Mouse (Mus musculus) midbrain, embryonic 11.5 days (tissue): ENCODE data around the gene Wrnip1. TPM values are rescaled to one million over a fixed set of nuclear protein-coding genes. Genes with fewer than 3 reads are reported as not detected.

ENCODE experiments used
- ATAC-seq: fragments of 200-750 bp; cut with Nextera tagmentation; 2 replicates; pipeline ENCODE4 v1.8.0; 2017; ENCODE audit warnings: moderate TSS enrichment, moderate library complexity; ENCODE audit not compliant: low FRiP score
- DNase-seq: peaks from one replicate; pipeline ENCODE4 v3.0.0; 2015; ENCODE audit warnings: low spot score; ENCODE audit errors: missing footprints
- H3K27ac ChIP-seq: fragments of 300-500 bp; sonication (generic); 2 replicates; pipeline ENCODE4 v1.5.1; 2014; ENCODE audit warnings: low read depth, low read length
- H3K27me3 ChIP-seq: fragments of 300-500 bp; sonication (generic); 2 replicates; pipeline ENCODE4 v1.6.1; 2014; ENCODE audit warnings: mild to moderate bottlenecking, low read length, moderate library complexity, mixed read lengths; ENCODE audit not compliant: control insufficient read depth, insufficient read depth
- H3K36me3 ChIP-seq: fragments of 300-500 bp; sonication (generic); 2 replicates; pipeline ENCODE4 v1.6.1; 2014; ENCODE audit warnings: mild to moderate bottlenecking, low read length, moderate library complexity, mixed read lengths; ENCODE audit not compliant: control insufficient read depth, insufficient read depth
- H3K4me1 ChIP-seq: fragments of 300-500 bp; sonication (generic); 2 replicates; pipeline ENCODE4 v1.6.1; 2014; ENCODE audit warnings: low read length; ENCODE audit not compliant: control insufficient read depth, insufficient read depth
- H3K4me2 ChIP-seq: fragments of 300-500 bp; sonication (generic); 2 replicates; pipeline ENCODE4 v1.6.1; 2014; ENCODE audit warnings: mild to moderate bottlenecking, moderate library complexity
- H3K4me3 ChIP-seq: fragments of 300-500 bp; sonication (generic); 2 replicates; pipeline ENCODE4 v1.5.1; 2014; ENCODE audit warnings: low read depth, low read length
- H3K9ac ChIP-seq: fragments of 300-500 bp; sonication (generic); 2 replicates; pipeline ENCODE4 v1.6.1; 2014; ENCODE audit warnings: low read length
- H3K9me3 ChIP-seq: fragments of 300-500 bp; sonication (generic); 2 replicates; pipeline ENCODE4 v1.6.1; 2016; ENCODE audit warnings: low read length; ENCODE audit not compliant: control insufficient read depth
- WGBS: fragments of 180-500 bp; shearing (Covaris S2); extraction: QIAGEN DNeasy Blood & Tissue Kit; methylation state at CpG from one replicate; pipeline ENCODE4 v1.1.7; 2014; 5-methylcytosine and 5-hydroxymethylcytosine counted together
- polyA plus RNA-seq: library from polyadenylated mRNA; unstranded; fragments of >200 nt; fragmentation: Nextera tagmentation; extraction: Ambion mirVana; gene quantifications from 2 replicates; pipeline ENCODE4 v1.2.1, GENCODE M21; 2014

Gene Wrnip1
- polyA plus RNA-seq: 14.3 and 17.2 TPM in 2 replicates

DNA sequence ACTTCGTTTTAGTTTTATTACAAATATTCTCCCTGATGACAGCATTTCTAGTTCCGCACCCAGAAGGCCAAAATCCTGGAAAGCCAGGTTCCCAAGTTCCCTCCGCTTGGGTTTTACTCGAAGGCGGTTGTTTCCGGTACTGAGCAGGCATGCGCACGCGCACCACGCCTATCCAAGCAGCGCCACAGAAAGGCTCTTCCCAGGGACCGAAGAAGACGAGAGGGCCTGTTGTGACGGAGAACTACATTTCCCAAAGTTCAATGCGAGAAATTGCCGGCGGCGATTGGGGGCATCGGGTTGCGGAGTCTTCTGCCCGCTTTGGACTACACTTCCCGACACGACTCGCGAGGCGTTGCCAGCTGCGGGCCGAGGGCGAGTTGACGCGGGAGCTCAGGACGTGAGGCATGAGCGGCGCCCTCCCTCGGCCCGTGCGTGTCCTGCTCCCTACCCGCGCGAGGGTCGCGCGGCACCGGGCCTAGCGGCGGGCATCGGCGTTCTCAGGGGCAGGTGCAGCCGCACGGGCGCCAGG is at the start of gene Wrnip1:
Wrnip1 (plus strand) TSS at position 346 of the 529 bp plus-strand sequence.
- Histone ChIP-seq H3K9ac (peak within 1 kb of the TSS; percentile 82), H3K27ac (peak within 1 kb of the TSS; percentile 48), H3K9me3 (no peaks in the 10 kb centered on the region), H3K4me1 (peaks cover 16% of the 10 kb centered on the region), H3K27me3 (no peaks in the 10 kb centered on the region), H3K4me2 (peak within 1 kb of the TSS; percentile 89), H3K4me3 (peak within 1 kb of the TSS; percentile 74), H3K36me3 (peaks cover under 1% of the 10 kb centered on the region; the same call in 1 of the 2 replicates)
- peak; percentile 98 for ATAC-seq
- WGBS: under 1% methylated on average over 50 of the region's 51 CpGs
- DNase-seq: peak; percentile 99

- H3K4me1 ChIP-seq: no peaks in the 10 kb centered on the region
- ATAC-seq: no peak
Measured at GRCm38 (mm10) chr13:32752066-32752657, 49.7 kb upstream of the Wrnip1 start.

DNA sequence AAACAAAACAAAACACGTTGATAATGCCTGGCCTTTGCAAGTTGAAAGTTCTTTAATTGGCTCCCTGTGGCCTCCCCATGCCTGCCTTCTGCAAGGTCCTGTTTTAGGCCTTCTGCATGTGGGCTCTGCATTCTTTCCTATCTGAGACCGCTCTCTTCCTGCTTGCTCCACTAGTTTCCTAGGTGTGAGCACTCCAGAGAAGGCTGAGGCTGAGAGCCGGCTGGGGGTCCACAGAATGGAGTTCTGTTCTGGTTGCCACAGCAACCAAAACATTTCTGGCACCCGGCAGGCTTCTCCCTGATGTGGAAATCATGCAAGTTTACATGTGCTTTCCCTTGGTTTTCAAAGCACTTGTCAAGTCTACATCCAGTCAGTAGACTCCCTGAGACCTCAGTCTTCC is 42.8 kb upstream of the Wrnip1 start:
- H3K27ac ChIP-seq: no peak overlapping the region
- no peaks in the 10 kb centered on the region for H3K36me3 ChIP-seq
- no peak overlapping the region for H3K4me3 ChIP-seq
- H3K9ac ChIP-seq: no peak overlapping the region
- no peaks in the 10 kb centered on the region for H3K27me3 ChIP-seq
- no peaks in the 10 kb centered on the region for H3K9me3 ChIP-seq
- DNase-seq (no peak), ATAC-seq (0 out of 2 replicates have a peak, but pooled peaks have one; percentile 24)
- no peaks in the 10 kb centered on the region for H3K4me1 ChIP-seq
- WGBS: 21% methylated on average over 4 of the region's 4 CpGs
- no peak overlapping the region for H3K4me2 ChIP-seq

More at GRCm38 (mm10) chr13:32752066-32752657, 49.7 kb upstream of the Wrnip1 start:
- no peak for DNase-seq
- Histone ChIP-seq H3K27ac (no peak overlapping the region), H3K27me3 (no peaks in the 10 kb centered on the region), H3K4me3 (no peak overlapping the region), H3K9ac (no peak overlapping the region), H3K4me2 (no peak overlapping the region), H3K9me3 (no peaks in the 10 kb centered on the region), H3K36me3 (no peaks in the 10 kb centered on the region)
- 69% methylated on average over 4 of the region's 4 CpGs for WGBS

DNA sequence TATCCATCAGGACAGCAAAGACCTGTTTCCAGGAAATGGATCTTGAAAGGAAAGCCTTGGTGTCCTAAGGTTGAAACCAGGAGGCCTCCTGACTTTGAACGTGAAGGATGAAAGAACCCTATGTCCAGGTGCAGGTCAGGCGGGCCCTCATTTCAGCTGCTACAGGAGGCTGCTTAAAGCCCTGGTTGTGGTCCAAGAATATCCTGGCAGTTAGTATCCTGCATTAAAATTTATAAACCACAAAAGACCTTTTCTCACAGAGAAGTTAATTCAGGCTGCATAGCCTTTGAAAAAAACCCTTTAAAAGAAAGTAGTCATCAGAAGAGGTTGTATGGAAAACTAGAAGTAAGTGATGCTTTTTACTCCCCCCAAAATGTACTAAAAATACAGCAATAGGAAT is 41.0 kb upstream of the Wrnip1 start:
- Histone ChIP-seq H3K9ac (no peak overlapping the region), H3K4me2 (no peak overlapping the region), H3K27me3 (no peaks in the 10 kb centered on the region), H3K4me3 (no peak overlapping the region), H3K4me1 (no peaks in the 10 kb centered on the region), H3K9me3 (no peaks in the 10 kb centered on the region), H3K27ac (no peak overlapping the region), H3K36me3 (no peaks in the 10 kb centered on the region)
- DNase-seq (no peak), ATAC-seq (no peak)
- 93% methylated on average over 2 of the region's 2 CpGs for WGBS

- Histone ChIP-seq H3K36me3 (no peaks in the 10 kb centered on the region), H3K27ac (no peak overlapping the region), H3K9ac (no peak overlapping the region), H3K9me3 (no peaks in the 10 kb centered on the region), H3K4me2 (no peak overlapping the region), H3K4me1 (no peaks in the 10 kb centered on the region), H3K4me3 (no peak overlapping the region), H3K27me3 (no peaks in the 10 kb centered on the region)
- ATAC-seq: no peak
- no peak for DNase-seq
- WGBS: 85% methylated on average over 3 of the region's 3 CpGs
Measured at GRCm38 (mm10) chr13:32763141-32763540, 38.7 kb upstream of the Wrnip1 start.

GRCm38 (mm10) chr13:32764448-32764847 is 37.4 kb upstream of the Wrnip1 start:
- H3K9ac ChIP-seq: no peak overlapping the region
- no peak for DNase-seq
- H3K4me1 ChIP-seq: no peaks in the 10 kb centered on the region
- no peak overlapping the region for H3K4me2 ChIP-seq
- no peaks in the 10 kb centered on the region for H3K27me3 ChIP-seq
- no peak for ATAC-seq
- WGBS: 26% methylated on average over 7 of the region's 7 CpGs
- no peak overlapping the region for H3K4me3 ChIP-seq
- no peaks in the 10 kb centered on the region for H3K36me3 ChIP-seq
- no peak overlapping the region for H3K27ac ChIP-seq
- no peaks in the 10 kb centered on the region for H3K9me3 ChIP-seq

- Histone ChIP-seq H3K4me3 (no peak overlapping the region), H3K9me3 (no peaks in the 10 kb centered on the region), H3K27me3 (no peaks in the 10 kb centered on the region), H3K4me1 (no peaks in the 10 kb centered on the region), H3K4me2 (no peak overlapping the region), H3K36me3 (no peaks in the 10 kb centered on the region), H3K27ac (no peak overlapping the region), H3K9ac (no peak overlapping the region)
- DNase-seq: peak; percentile 90
- 12% methylated on average over 4 of the region's 4 CpGs for WGBS
- no peak for ATAC-seq
Measured at GRCm38 (mm10) chr13:32768104-32768503, 33.7 kb upstream of the Wrnip1 start.

DNA sequence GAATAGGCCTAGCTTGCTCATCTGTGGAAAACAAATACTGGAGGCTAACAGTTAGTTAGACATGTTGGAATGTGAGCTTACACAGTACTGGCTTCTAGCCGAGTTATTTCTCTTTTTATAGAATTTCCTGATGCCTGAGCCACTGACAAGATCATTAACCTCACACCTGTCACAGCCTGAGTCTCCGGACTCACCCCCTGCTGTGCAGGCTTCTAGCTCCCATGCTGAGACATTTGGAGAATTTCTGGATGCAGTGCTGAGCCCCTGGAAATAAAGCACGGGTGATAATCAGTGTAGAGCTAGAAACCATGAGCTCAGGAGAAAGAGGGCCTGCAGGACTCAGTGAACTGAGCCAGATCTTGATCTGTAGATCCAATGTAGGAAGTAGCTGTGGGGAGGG is 31.9 kb upstream of the Wrnip1 start:
- no peak overlapping the region for H3K4me3 ChIP-seq
- ATAC-seq (no peak), DNase-seq (no peak)
- H3K4me1 ChIP-seq: no peaks in the 10 kb centered on the region
- H3K36me3 ChIP-seq: no peaks in the 10 kb centered on the region
- H3K27ac ChIP-seq: no peak overlapping the region
- no peak overlapping the region for H3K4me2 ChIP-seq
- no peaks in the 10 kb centered on the region for H3K27me3 ChIP-seq
- no peaks in the 10 kb centered on the region for H3K9me3 ChIP-seq
- whole genome bisulfite sequencing: 20% methylated on average over 3 of the region's 3 CpGs
- no peak overlapping the region for H3K9ac ChIP-seq

GRCm38 (mm10) chr13:32775889-32776288 is 25.9 kb upstream of the Wrnip1 start:
- Histone ChIP-seq H3K9ac (no peak overlapping the region), H3K27ac (no peak overlapping the region), H3K4me3 (no peak overlapping the region), H3K36me3 (no peaks in the 10 kb centered on the region), H3K9me3 (no peaks in the 10 kb centered on the region), H3K4me2 (no peak overlapping the region), H3K27me3 (no peaks in the 10 kb centered on the region), H3K4me1 (no peaks in the 10 kb centered on the region)
- WGBS: 90% methylated on average over 9 of the region's 9 CpGs
- ATAC-seq: no peak
- no peak for DNase-seq
